Mouse (Mus musculus) large intestine, adult 2 months (tissue): Measurements from ENCODE around the gene Alox12. TPM values are rescaled to one million over a fixed set of nuclear protein-coding genes. Genes with fewer than 3 reads are reported as not detected.

Experiments
- DNase-seq: peaks from one replicate; pipeline ENCODE4 v3.0.0-alpha.2; 2012; ENCODE audit warnings: low read depth, low spot score
- WGBS: fragments of 180-500 bp; shearing (Covaris S2); methylation state at CpG from one replicate; pipeline ENCODE4 v1.1.7; 2018; 5-methylcytosine and 5-hydroxymethylcytosine counted together
- polyA plus RNA-seq: library from polyadenylated mRNA; depleted of rRNA; stranded (reverse); fragments of >200 nt; gene quantifications from 2 replicates; pipeline ENCODE4 v1.2.3, GENCODE M21; 2012

Gene Alox12
- polyA plus RNA-seq, 1 experiment = 1.1 TPM

- 30% methylated on average over 27 of the region's 27 CpGs for WGBS
- DNase-seq = no peak
Measured at GRCm38 (mm10) chr11:70225798-70226601, 29.2 kb downstream of the Alox12 start.

GRCm38 (mm10) chr11:70223724-70224123, 31.4 kb downstream of the Alox12 start:
- DNase-seq = no peak
- 85% methylated on average over 9 of the region's 9 CpGs for WGBS

- no peak for DNase-seq
- 7% methylated on average over 14 of the region's 14 CpGs for WGBS
Measured at GRCm38 (mm10) chr11:70221603-70222500, 33.3 kb downstream of the Alox12 start.

GRCm38 (mm10) chr11:70220731-70221602, 34.2 kb downstream of the Alox12 start, which contains the start of gene Slc16a13:
Slc16a13 (minus strand) TSS chr11:70221064.
- under 1% methylated on average over 28 of the region's 28 CpGs for WGBS
- peak; percentile 95 for DNase-seq

GRCm38 (mm10) chr11:70220323-70220722, 34.8 kb downstream of the Alox12 start:
- DNase-seq = no peak
- under 1% methylated on average over 24 of the region's 24 CpGs for WGBS

GRCm38 (mm10) chr11:70219873-70220272, 35.3 kb downstream of the Alox12 start:
- WGBS = 52% methylated on average over 7 of the region's 7 CpGs

GRCm38 (mm10) chr11:70218741-70219470, 36.2 kb downstream of the Alox12 start:
- DNase-seq = no peak
- 73% methylated on average over 15 of the region's 15 CpGs for WGBS

More at GRCm38 (mm10) chr11:70219873-70220272, 35.3 kb downstream of the Alox12 start:
- DNase-seq = no peak

GRCm38 (mm10) chr11:70218039-70218438, 37.1 kb downstream of the Alox12 start:
- WGBS = 30% methylated on average over 4 of the region's 4 CpGs
- DNase-seq = no peak

GRCm38 (mm10) chr11:70216103-70216502, 39.0 kb downstream of the Alox12 start:
- 80% methylated on average over 3 of the region's 3 CpGs for WGBS
- no peak for DNase-seq

- DNase-seq = no peak
- 73% methylated on average over 22 of the region's 22 CpGs for WGBS
Measured at GRCm38 (mm10) chr11:70215301-70215700, 39.9 kb downstream of the Alox12 start.

- 52% methylated on average over 18 of the region's 18 CpGs for WGBS
- no peak for DNase-seq
Measured at GRCm38 (mm10) chr11:70214856-70215209, 40.3 kb downstream of the Alox12 start.

- WGBS = 4% methylated on average over 46 of the region's 46 CpGs
- no peak for DNase-seq
Measured at GRCm38 (mm10) chr11:70214191-70214855, 40.8 kb downstream of the Alox12 start.

GRCm38 (mm10) chr11:70213736-70214135, 41.4 kb downstream of the Alox12 start:
- 6% methylated on average over 26 of the region's 26 CpGs for WGBS
- DNase-seq = no peak

GRCm38 (mm10) chr11:70212896-70213295, 42.3 kb downstream of the Alox12 start:
- WGBS = 5% methylated on average over 9 of the region's 9 CpGs
- peak; percentile 93 for DNase-seq

GRCm38 (mm10) chr11:70212423-70212822, 42.7 kb downstream of the Alox12 start, which contains the start of gene Slc16a11:
Slc16a11 (plus strand) TSS chr11:70212752.
- no peak for DNase-seq
- 31% methylated on average over 6 of the region's 6 CpGs for WGBS

- DNase-seq = no peak
- WGBS = 78% methylated on average over 6 of the region's 6 CpGs
Measured at GRCm38 (mm10) chr11:70211972-70212371, 43.2 kb downstream of the Alox12 start.

GRCm38 (mm10) chr11:70210681-70211080, 44.5 kb downstream of the Alox12 start:
- DNase-seq = no peak
- WGBS = 75% methylated on average over 2 of the region's 2 CpGs

- DNase-seq = no peak
- WGBS = 63% methylated on average over 5 of the region's 5 CpGs
Measured at GRCm38 (mm10) chr11:70208778-70209388, 46.3 kb downstream of the Alox12 start.
